Mouse (Mus musculus) myocyte (in vitro differentiated cells): ENCODE measurements around the gene Yipf2.

Experiments used
- CEBPB ChIP-seq: IDR thresholded peaks from 2 replicates; pipeline ENCODE4 v1.6.1; 2011; ENCODE audit warnings: mild to moderate bottlenecking, moderate library complexity; ENCODE audit not compliant: poor library complexity, insufficient read depth, severe bottlenecking
- E2F4 ChIP-seq: IDR thresholded peaks from one replicate; pipeline ENCODE4 v1.6.1; 2011; ENCODE audit warnings: mild to moderate bottlenecking, control low read depth, moderate library complexity; ENCODE audit not compliant: insufficient read depth
- MAX ChIP-seq: IDR thresholded peaks from one replicate; pipeline ENCODE4 v1.6.1; 2011; ENCODE audit warnings: low read depth, mild to moderate bottlenecking, control low read depth
- MYOD1 ChIP-seq, 3 experiments: IDR thresholded peaks; one replicate each; pipeline ENCODE4 v1.6.1; 2011; ENCODE audit warnings: control low read depth in 2 of 3, low read depth in 2 of 3, mild to moderate bottlenecking in 2 of 3, moderate library complexity in 1 of 3; ENCODE audit not compliant: insufficient read length in 2 of 3, control insufficient read depth in 1 of 3
- MYOG ChIP-seq, 3 experiments: IDR thresholded peaks; one replicate each; pipeline ENCODE4 v1.6.1; 2011; ENCODE audit warnings: control low read depth in 2 of 3, low read depth in 2 of 3, mild to moderate bottlenecking in 2 of 3; ENCODE audit not compliant: insufficient read length in 2 of 3, control insufficient read depth in 1 of 3, insufficient read depth in 1 of 3
- POLR2A ChIP-seq: IDR thresholded peaks from one replicate; pipeline ENCODE4 v1.6.1; 2011; ENCODE audit warnings: low read depth, mild to moderate bottlenecking, control low read depth, moderate library complexity; ENCODE audit not compliant: insufficient read length
- POLR2AphosphoS2 ChIP-seq: IDR thresholded peaks from one replicate; pipeline ENCODE4 v1.6.1; 2011; ENCODE audit warnings: low read depth, control low read depth; ENCODE audit not compliant: insufficient read length
- REST ChIP-seq: IDR thresholded peaks from one replicate; pipeline ENCODE4 v1.6.1; 2011; ENCODE audit warnings: mild to moderate bottlenecking, control low read depth, moderate library complexity; ENCODE audit not compliant: insufficient read depth, insufficient read length
- SRF ChIP-seq: IDR thresholded peaks from one replicate; pipeline ENCODE4 v1.6.1; 2011; ENCODE audit warnings: low read depth; ENCODE audit not compliant: control insufficient read depth, insufficient read length
- TCF12 ChIP-seq: IDR thresholded peaks from one replicate; pipeline ENCODE4 v1.6.1; 2011; ENCODE audit warnings: mild to moderate bottlenecking, control low read depth; ENCODE audit not compliant: poor library complexity, insufficient read depth, severe bottlenecking
- USF1 ChIP-seq: IDR thresholded peaks from one replicate; pipeline ENCODE4 v1.6.1; 2011; ENCODE audit warnings: low read depth, mild to moderate bottlenecking, control low read depth, moderate library complexity

GRCm38 (mm10) chr9:21616232-21616781 is 23.7 kb upstream of the Yipf2 start:
- TF ChIP-seq POLR2A (peak; percentile 71), MYOD1 (IDR thresholded peaks at IDR 0.05; ENCODE audit: control insufficient read depth in 1 of 3, insufficient read length in 2 of 3, low read depth in 2 of 3) (no peak), USF1 (no peak), REST (no peak), TCF12 (no peak), POLR2AphosphoS2 (peak; percentile 60), MAX (no peak), MYOG (IDR thresholded peaks at IDR 0.05; ENCODE audit: control insufficient read depth in 1 of 3, insufficient read depth in 1 of 3, insufficient read length in 2 of 3, low read depth in 2 of 3) (peak in 1 of 3 experiments; percentile 20), E2F4 (no peak), SRF (no peak), CEBPB (no peak)
